Mouse (Mus musculus): Measurements from ENCODE around the gene Rbbp8nl. TPM values are rescaled to one million over a fixed set of nuclear protein-coding genes. Genes with fewer than 3 reads are reported as not detected.
A peak's percentile ranks its signal among the peaks of the same experiment; 100 is the strongest.

Rbbp8nl gene
- total and polyA plus RNA-seq, 2 experiments from 2014 or later, result not detected

- H3K27ac ChIP-seq (ENCODE audit: low read depth), result no peak overlapping the region
- TF ChIP-seq EP300 (IDR thresholded peaks at IDR 0.05; ENCODE audit: low read depth) (no peak), CTCF (IDR thresholded peaks at IDR 0.05; ENCODE audit: low read depth) (no peak)
These were observed 51.9 kb downstream of the Rbbp8nl start for GRCm38 (mm10) chr2:180237601-180238345.

GRCm38 (mm10) chr2:180236930-180237329 is 52.7 kb downstream of the Rbbp8nl start:
- 65% methylated on average over 3 of the region's 3 CpGs for WGBS
- no peaks in the 10 kb centered on the region for H3K36me3 ChIP-seq (replicated peaks; ENCODE audit: control insufficient read depth, insufficient read depth, low read length)

More at GRCm38 (mm10) chr2:180237601-180238345, 51.9 kb downstream of the Rbbp8nl start:
- ATAC-seq (ENCODE audit: insufficient read depth, low read depth), result no peak
- Histone ChIP-seq H3K4me3 (ENCODE audit: low read depth, low read length) (no peak overlapping the region), H3K36me3 (replicated peaks; ENCODE audit: control insufficient read depth, insufficient read depth, low read length) (no peaks in the 10 kb centered on the region), H3K9ac (replicated peaks; ENCODE audit: low read depth, low read length) (no peak overlapping the region), H3K4me1 (ENCODE audit: control insufficient read depth, insufficient read depth) (peaks cover 10% of the 10 kb centered on the region; the same call in 1 of the 2 replicates), H3K4me2 (ENCODE audit: low read depth, low read length) (no peak overlapping the region), H3K27me3 (ENCODE audit: control insufficient read depth, insufficient read depth, low read length) (no peaks in the 10 kb centered on the region), H3K9me3 (replicated peaks; ENCODE audit: control insufficient read depth, low read length) (no peaks in the 10 kb centered on the region)
- WGBS, result 84% methylated on average over 7 of the region's 7 CpGs
- DNase-seq (ENCODE audit: low spot score), result no peak

DNA sequence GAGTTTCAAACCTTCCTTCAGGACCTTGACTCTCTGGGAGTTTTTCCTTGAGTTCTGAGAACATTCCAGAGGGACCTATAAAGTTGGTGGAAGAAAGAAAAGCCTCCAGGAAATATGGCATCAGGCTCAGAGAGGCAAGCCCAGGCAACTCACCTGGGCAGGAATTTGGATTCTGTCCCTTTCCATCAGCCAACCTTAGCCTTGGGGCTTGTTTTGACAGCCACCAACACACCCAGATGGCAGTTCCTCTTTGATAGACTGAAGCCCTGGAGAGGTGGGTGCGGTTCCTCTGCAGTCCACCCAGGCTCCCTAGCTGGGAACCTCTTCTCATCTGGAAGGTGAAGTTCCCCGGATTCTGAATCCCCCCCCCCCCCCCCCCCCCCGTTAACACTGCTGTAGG is 53.2 kb downstream of the Rbbp8nl start:
- Histone ChIP-seq H3K9ac (replicated peaks; ENCODE audit: low read depth, low read length) (no peak overlapping the region), H3K4me3 (ENCODE audit: low read depth, low read length) (no peak overlapping the region), H3K9me3 (replicated peaks; ENCODE audit: control insufficient read depth, low read length) (no peaks in the 10 kb centered on the region), H3K4me1 (ENCODE audit: control insufficient read depth, insufficient read depth) (peaks cover 10% of the 10 kb centered on the region; the same call in 1 of the 2 replicates), H3K4me2 (ENCODE audit: low read depth, low read length) (no peak overlapping the region), H3K27me3 (ENCODE audit: control insufficient read depth, insufficient read depth, low read length) (no peaks in the 10 kb centered on the region), H3K36me3 (replicated peaks; ENCODE audit: control insufficient read depth, insufficient read depth, low read length) (no peaks in the 10 kb centered on the region), H3K27ac (ENCODE audit: low read depth) (no peak overlapping the region)
- 61% methylated on average over 3 of the region's 3 CpGs for WGBS
- ATAC-seq (ENCODE audit: insufficient read depth, low read depth) (no peak), DNase-seq (ENCODE audit: low spot score) (no peak)
- no peak for TF ChIP-seq EP300 (IDR thresholded peaks at IDR 0.05; ENCODE audit: low read depth)
- TF ChIP-seq CTCF (IDR thresholded peaks at IDR 0.05; ENCODE audit: low read depth), result no peak

More at GRCm38 (mm10) chr2:180236930-180237329, 52.7 kb downstream of the Rbbp8nl start:
- Histone ChIP-seq H3K4me3 (ENCODE audit: low read depth, low read length) (no peak overlapping the region), H3K4me1 (ENCODE audit: control insufficient read depth, insufficient read depth) (peaks cover 10% of the 10 kb centered on the region; the same call in 1 of the 2 replicates), H3K27ac (ENCODE audit: low read depth) (no peak overlapping the region), H3K9me3 (replicated peaks; ENCODE audit: control insufficient read depth, low read length) (no peaks in the 10 kb centered on the region), H3K27me3 (ENCODE audit: control insufficient read depth, insufficient read depth, low read length) (no peaks in the 10 kb centered on the region), H3K4me2 (ENCODE audit: low read depth, low read length) (no peak overlapping the region), H3K9ac (replicated peaks; ENCODE audit: low read depth, low read length) (no peak overlapping the region)
- ATAC-seq (ENCODE audit: insufficient read depth, low read depth) (no peak), DNase-seq (ENCODE audit: low spot score) (no peak)
- TF ChIP-seq EP300 (IDR thresholded peaks at IDR 0.05; ENCODE audit: low read depth), result no peak
- TF ChIP-seq CTCF (IDR thresholded peaks at IDR 0.05; ENCODE audit: low read depth), result no peak

GRCm38 (mm10) chr2:180235788-180236187 is 53.9 kb downstream of the Rbbp8nl start:
- H3K9me3 ChIP-seq (replicated peaks; ENCODE audit: control insufficient read depth, low read length), result no peaks in the 10 kb centered on the region
- H3K27ac ChIP-seq (ENCODE audit: low read depth), result 0 out of 2 replicates have a peak overlapping the region, but pooled peaks have one; percentile 71
- WGBS, result 79% methylated on average over 4 of the region's 4 CpGs
- peaks cover 10% of the 10 kb centered on the region; the same call in 1 of the 2 replicates for H3K4me1 ChIP-seq (ENCODE audit: control insufficient read depth, insufficient read depth)
- H3K4me2 ChIP-seq (ENCODE audit: low read depth, low read length), result no peak overlapping the region
- H3K4me3 ChIP-seq (ENCODE audit: low read depth, low read length), result no peak overlapping the region
- TF ChIP-seq CTCF (IDR thresholded peaks at IDR 0.05; ENCODE audit: low read depth), result no peak
- TF ChIP-seq EP300 (IDR thresholded peaks at IDR 0.05; ENCODE audit: low read depth), result no peak
- DNase-seq (ENCODE audit: low spot score) (no peak), ATAC-seq (ENCODE audit: insufficient read depth, low read depth) (no peak)
- H3K36me3 ChIP-seq (replicated peaks; ENCODE audit: control insufficient read depth, insufficient read depth, low read length), result no peaks in the 10 kb centered on the region
- H3K27me3 ChIP-seq (ENCODE audit: control insufficient read depth, insufficient read depth, low read length), result no peaks in the 10 kb centered on the region
- no peak overlapping the region for H3K9ac ChIP-seq (replicated peaks; ENCODE audit: low read depth, low read length)

DNA sequence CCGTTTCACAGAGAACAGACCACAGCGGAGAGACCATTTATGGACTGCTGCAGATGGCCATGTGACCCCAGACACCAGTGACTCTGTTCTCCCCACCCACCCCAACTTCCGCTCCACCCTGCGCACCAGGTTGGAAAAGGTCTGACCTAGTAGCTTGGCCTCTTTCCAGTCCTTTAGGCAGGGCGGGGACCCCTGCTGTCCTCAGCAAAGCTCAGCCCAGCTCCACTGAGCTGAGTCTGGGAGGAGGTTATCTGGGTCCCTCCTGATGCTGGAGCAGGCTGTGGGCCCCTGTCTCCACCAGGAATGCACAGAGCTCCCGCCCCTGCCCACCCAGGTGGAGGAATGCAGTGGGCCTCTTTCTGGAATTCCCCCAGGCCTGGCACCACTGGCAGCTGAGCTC is 54.7 kb downstream of the Rbbp8nl start:
- Histone ChIP-seq H3K27me3 (ENCODE audit: control insufficient read depth, insufficient read depth, low read length) (no peaks in the 10 kb centered on the region), H3K4me3 (ENCODE audit: low read depth, low read length) (no peak overlapping the region), H3K9ac (replicated peaks; ENCODE audit: low read depth, low read length) (no peak overlapping the region), H3K36me3 (replicated peaks; ENCODE audit: control insufficient read depth, insufficient read depth, low read length) (no peaks in the 10 kb centered on the region), H3K4me1 (ENCODE audit: control insufficient read depth, insufficient read depth) (peaks cover 15% of the 10 kb centered on the region; the same call in 1 of the 2 replicates), H3K27ac (ENCODE audit: low read depth) (peak overlapping the region; percentile 71), H3K4me2 (ENCODE audit: low read depth, low read length) (no peak overlapping the region), H3K9me3 (replicated peaks; ENCODE audit: control insufficient read depth, low read length) (no peaks in the 10 kb centered on the region)
- TF ChIP-seq EP300 (IDR thresholded peaks at IDR 0.05; ENCODE audit: low read depth) (no peak), CTCF (IDR thresholded peaks at IDR 0.05; ENCODE audit: low read depth) (no peak)
- peak; percentile 75 for ATAC-seq (ENCODE audit: insufficient read depth, low read depth)
- 22% methylated on average over 6 of the region's 6 CpGs for WGBS
- no peak for DNase-seq (ENCODE audit: low spot score)

Data from heart, postnatal 0 days (tissue).